Mouse (Mus musculus): ENCODE measurements around the gene Sfrp4. TPM values are rescaled to one million over a fixed set of nuclear protein-coding genes. Genes with fewer than 3 reads are reported as not detected.
A peak's percentile ranks its signal among the peaks of the same experiment; 100 is the strongest.

The Sfrp4 gene
- polyA plus RNA-seq, 1 experiment from 2014 or later: 5.6 TPM

DNA sequence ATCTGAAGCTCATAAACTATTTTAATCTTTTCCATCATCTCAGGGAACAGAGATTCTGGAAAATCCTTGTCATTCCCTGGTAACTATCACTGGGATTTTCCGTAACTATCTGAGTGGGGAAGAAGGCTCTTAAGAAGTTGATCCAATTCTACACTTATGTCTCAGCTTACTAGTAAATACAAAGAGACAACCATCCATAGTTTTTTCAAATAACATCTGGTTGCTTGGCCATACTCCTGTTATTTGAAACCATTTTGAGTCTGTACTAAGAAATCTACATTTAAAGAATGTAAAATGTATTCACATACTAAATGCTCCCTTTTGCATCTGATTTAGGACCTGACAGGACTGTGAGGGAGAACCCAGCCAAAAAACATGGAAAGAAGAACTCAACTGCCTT lies 9.5 kb upstream of the Sfrp4 start:
- no peak for ATAC-seq (ENCODE audit: insufficient number of reproducible peaks, low FRiP score, low TSS enrichment, low read depth)
- no peak overlapping the region for H3K9ac ChIP-seq
- WGBS: 81% methylated on average over 1 of the region's 1 CpGs

DNA sequence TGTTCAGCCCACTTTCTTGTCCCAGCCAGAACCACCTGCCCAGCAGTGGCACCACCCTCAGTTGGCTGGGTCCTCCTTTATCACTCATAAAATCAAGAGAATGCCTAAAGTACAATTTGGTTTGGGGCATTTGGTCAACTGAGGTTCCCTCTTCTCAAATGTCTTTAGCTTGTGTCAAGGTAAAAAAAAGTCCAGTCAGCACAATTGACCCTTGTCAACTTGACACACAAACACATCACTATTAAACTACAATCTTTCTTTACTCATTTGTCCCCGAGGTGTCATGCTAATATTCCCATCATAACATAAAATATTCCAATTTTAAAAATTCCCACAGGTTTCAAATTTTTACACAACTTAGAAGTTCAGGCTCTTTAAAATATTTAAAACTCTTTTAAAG lies 8.6 kb upstream of the Sfrp4 start:
- no peak for ATAC-seq (ENCODE audit: insufficient number of reproducible peaks, low FRiP score, low TSS enrichment, low read depth)

More for the DNA sequence above, 9.5 kb upstream of the Sfrp4 start:
- no peaks in the 10 kb centered on the region for H3K9me3 ChIP-seq
- H3K4me1 ChIP-seq: no peaks in the 10 kb centered on the region
- H3K27ac ChIP-seq: no peak overlapping the region
- H3K4me2 ChIP-seq: no peak overlapping the region
- H3K36me3 ChIP-seq: no peaks in the 10 kb centered on the region
- no peaks in the 10 kb centered on the region for H3K27me3 ChIP-seq
- H3K4me3 ChIP-seq: no peak overlapping the region

DNA sequence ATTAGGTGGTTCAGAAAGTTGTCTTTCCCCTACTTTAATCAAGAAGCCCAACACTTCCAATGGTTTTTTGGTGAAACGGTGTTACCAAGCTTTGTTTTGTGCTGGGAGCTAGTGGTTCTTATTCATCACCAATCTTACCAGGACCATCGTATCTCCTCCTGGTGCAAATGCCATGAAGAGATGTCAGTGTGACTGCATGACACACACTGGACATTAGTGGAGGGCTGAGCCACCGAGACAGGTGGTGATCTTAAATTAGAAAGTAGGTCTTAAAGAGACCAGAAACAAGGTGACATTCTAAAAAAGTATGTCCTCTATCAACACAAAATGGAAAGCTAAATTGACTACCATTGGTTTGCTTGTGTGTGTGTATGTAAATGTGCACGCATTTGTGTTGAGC lies 4.8 kb upstream of the Sfrp4 start:
- no peak overlapping the region for H3K4me3 ChIP-seq
- no peak for ATAC-seq (ENCODE audit: insufficient number of reproducible peaks, low FRiP score, low TSS enrichment, low read depth)
- no peak overlapping the region for H3K4me2 ChIP-seq
- no peaks in the 10 kb centered on the region for H3K9me3 ChIP-seq
- no peak overlapping the region for H3K27ac ChIP-seq
- no peak overlapping the region for H3K9ac ChIP-seq
- H3K36me3 ChIP-seq: no peaks in the 10 kb centered on the region
- peaks cover 10% of the 10 kb centered on the region for H3K4me1 ChIP-seq
- peaks cover 8% of the 10 kb centered on the region for H3K27me3 ChIP-seq
- WGBS: 89% methylated on average over 4 of the region's 4 CpGs

More for the DNA sequence above, 8.6 kb upstream of the Sfrp4 start:
- 87% methylated on average over 1 of the region's 1 CpGs for WGBS
- Histone ChIP-seq H3K27me3 (no peaks in the 10 kb centered on the region), H3K9ac (no peak overlapping the region), H3K4me3 (no peak overlapping the region), H3K9me3 (no peaks in the 10 kb centered on the region), H3K27ac (no peak overlapping the region), H3K36me3 (no peaks in the 10 kb centered on the region), H3K4me1 (peaks cover 7% of the 10 kb centered on the region), H3K4me2 (no peak overlapping the region)

DNA sequence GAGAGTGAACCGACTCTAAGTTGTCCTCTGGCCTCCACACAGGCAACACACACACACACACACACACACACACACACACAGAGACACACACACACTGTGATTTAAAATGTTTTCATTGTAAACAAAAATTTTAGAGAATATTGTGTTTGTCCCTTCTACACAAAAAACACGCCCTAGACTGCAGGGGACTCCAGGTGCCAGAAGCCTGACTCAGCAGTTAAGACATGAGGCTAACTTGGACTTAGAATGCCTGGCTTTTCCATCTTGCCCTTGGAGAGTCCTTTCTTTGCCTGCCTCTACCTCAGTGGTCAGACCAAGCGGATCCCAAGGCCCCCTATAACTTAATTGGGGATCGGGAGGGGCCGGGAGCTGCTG lies 4.1 kb upstream of the Sfrp4 start:
- WGBS: 7% methylated on average over 5 of the region's 5 CpGs
- Histone ChIP-seq H3K9ac (peak overlapping the region; percentile 66), H3K36me3 (no peaks in the 10 kb centered on the region), H3K27me3 (peaks cover 15% of the 10 kb centered on the region), H3K4me2 (peak overlapping the region; percentile 97), H3K9me3 (no peaks in the 10 kb centered on the region), H3K4me3 (peak overlapping the region; percentile 62), H3K4me1 (peaks cover 16% of the 10 kb centered on the region), H3K27ac (0 out of 2 replicates have a peak overlapping the region, but pooled peaks have one; percentile 33)
- no peak for ATAC-seq (ENCODE audit: insufficient number of reproducible peaks, low FRiP score, low TSS enrichment, low read depth)

DNA sequence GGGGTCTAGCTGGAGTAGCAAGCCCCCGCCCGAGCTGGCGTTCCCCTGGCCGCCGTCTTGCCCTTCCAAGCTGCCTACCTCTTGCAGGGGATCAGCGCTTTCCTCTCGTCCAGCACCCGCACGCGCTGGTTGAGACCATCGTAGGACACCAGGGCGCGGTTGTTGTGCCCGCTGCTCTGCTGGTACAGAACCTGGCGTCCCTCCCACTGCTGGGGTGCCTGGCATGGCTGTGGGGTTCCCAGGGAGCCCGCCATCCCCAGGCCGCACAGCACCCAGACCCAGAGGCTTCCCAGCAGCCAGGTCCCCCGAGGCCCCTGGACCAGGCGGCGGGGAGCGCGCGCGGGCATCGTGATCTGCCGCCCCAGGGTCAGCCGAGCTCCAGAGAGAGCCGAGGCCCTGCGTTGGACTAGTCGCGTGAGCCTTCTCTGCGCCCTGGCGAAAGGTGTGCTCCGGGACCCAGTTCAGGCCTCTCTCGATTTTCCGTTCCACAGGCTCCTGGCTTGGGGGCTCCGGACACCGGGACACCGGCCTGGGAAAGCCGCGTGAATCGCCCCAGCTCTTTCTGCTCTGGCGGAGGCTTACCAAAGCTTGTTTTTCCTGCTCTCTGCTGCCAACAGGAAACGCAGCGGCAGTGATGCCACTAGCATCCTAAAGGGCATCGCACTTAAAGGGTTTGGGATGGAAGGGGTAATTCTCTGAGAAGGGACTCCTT lies 3.5 kb upstream of the Sfrp4 start, which contains the start of gene Epdr1:
Gene Epdr1 (minus strand): TSS at position 712 of the 712 bp plus-strand sequence.
- Histone ChIP-seq H3K27me3 (peaks cover 17% of the 10 kb centered on the region), H3K4me1 (peaks cover 16% of the 10 kb centered on the region), H3K9me3 (no peaks in the 10 kb centered on the region), H3K27ac (peak within 1 kb of the TSS; percentile 33; the same call in 1 of the 2 replicates), H3K4me3 (peak within 1 kb of the TSS; percentile 62), H3K36me3 (no peaks in the 10 kb centered on the region), H3K9ac (peak within 1 kb of the TSS; percentile 66), H3K4me2 (peak within 1 kb of the TSS; percentile 97)
- under 1% methylated on average over 46 of the region's 46 CpGs for WGBS
- 0 out of 2 replicates have a peak, but pooled peaks have one; percentile 35 for ATAC-seq (ENCODE audit: insufficient number of reproducible peaks, low FRiP score, low TSS enrichment, low read depth)

DNA sequence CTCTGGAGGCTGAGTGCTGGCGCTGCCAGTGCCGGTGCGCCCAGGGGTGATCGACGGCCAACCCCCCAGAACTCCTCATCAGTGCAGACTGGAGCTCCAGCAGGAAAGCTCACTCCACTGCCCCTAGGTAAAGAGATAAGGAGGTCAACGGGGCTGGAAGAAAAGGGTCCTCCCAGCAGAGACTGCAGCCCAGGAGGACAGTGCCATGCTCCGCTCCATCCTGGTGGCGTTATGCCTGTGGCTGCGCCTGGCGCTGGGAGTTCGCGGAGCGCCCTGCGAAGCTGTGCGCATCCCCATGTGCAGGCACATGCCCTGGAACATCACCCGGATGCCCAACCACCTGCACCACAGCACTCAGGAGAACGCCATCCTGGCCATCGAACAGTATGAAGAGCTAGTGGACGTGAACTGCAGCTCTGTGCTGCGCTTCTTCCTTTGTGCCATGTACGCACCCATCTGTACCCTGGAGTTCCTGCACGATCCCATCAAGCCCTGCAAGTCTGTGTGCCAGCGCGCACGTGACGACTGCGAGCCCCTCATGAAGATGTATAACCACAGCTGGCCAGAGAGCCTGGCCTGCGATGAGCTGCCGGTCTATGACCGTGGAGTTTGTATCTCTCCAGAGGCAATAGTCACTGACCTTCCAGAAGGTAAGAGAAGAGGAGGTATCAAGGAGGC lies 463 bp downstream of the Sfrp4 start:
- Histone ChIP-seq H3K9me3 (no peaks in the 10 kb centered on the region), H3K27me3 (peaks cover 17% of the 10 kb centered on the region), H3K9ac (peak overlapping the region; percentile 35; the same call in 1 of the 2 replicates), H3K36me3 (no peaks in the 10 kb centered on the region), H3K4me3 (peak overlapping the region; percentile 44), H3K27ac (no peak overlapping the region), H3K4me1 (peaks cover 16% of the 10 kb centered on the region), H3K4me2 (peak overlapping the region; percentile 81)
- WGBS: 22% methylated on average over 30 of the region's 30 CpGs
- ATAC-seq (ENCODE audit: insufficient number of reproducible peaks, low FRiP score, low TSS enrichment, low read depth): no peak

DNA sequence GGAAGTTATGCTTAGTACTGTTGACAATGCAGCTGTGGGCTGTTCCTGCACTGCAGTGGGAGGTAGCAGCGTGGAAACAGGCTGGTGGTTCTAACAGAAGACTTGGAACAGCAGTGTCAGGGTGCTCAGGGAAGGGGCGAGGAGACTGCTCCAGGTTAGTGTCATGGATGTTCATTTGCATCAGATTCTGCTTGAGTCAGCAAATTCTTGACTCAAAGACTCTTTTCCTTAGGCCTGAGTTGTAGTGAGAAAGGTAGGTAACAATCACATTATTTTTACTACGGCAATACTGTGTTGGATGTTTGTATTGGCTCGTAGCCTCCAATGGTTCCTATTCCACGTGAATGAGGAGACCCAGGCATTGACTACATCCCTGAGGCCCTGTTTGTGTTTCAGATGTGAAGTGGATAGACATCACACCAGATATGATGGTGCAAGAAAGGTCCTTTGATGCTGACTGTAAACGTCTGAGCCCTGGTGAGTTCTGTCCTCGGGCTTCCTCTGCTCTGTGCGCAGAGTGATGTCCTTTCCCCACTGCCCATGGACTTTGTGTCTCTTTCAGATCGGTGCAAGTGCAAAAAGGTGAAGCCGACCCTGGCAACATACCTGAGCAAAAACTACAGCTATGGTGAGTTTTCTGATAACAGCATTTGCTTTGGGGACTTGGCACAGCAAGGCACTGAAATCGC lies 1.9 kb downstream of the Sfrp4 start:
- peaks cover 9% of the 10 kb centered on the region for H3K4me1 ChIP-seq
- 78% methylated on average over 11 of the region's 11 CpGs for WGBS
- ATAC-seq (ENCODE audit: insufficient number of reproducible peaks, low FRiP score, low TSS enrichment, low read depth): no peak

DNA sequence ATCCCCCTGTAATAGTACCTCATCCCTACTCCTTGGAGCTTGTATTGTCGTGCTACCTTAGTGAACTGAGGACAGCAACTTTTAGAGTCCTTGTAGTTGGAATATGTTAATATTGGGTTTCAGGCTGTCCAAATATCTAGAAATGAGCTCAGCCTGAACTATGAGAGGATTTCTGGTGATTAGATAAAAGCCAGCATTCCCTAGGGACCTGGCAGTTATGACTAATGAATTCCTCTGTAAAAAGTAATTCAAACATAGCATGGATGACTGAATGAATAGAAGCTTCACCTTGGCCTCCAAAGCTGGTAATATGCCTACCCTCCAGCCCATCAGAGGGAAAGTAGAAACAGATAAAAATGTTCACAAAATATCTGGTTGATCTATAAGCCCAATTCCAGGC lies 3.6 kb downstream of the Sfrp4 start:
- Histone ChIP-seq H3K4me3 (no peak overlapping the region), H3K9ac (no peak overlapping the region), H3K27me3 (peaks cover 17% of the 10 kb centered on the region), H3K9me3 (no peaks in the 10 kb centered on the region), H3K27ac (no peak overlapping the region), H3K36me3 (no peaks in the 10 kb centered on the region), H3K4me1 (peaks cover 9% of the 10 kb centered on the region), H3K4me2 (no peak overlapping the region)
- WGBS: 73% methylated on average over 1 of the region's 1 CpGs
- no peak for ATAC-seq (ENCODE audit: insufficient number of reproducible peaks, low FRiP score, low TSS enrichment, low read depth)

More for the DNA sequence above, 1.9 kb downstream of the Sfrp4 start:
- Histone ChIP-seq H3K9ac (no peak overlapping the region), H3K9me3 (no peaks in the 10 kb centered on the region), H3K27me3 (peaks cover 17% of the 10 kb centered on the region), H3K27ac (no peak overlapping the region), H3K4me2 (no peak overlapping the region), H3K36me3 (no peaks in the 10 kb centered on the region), H3K4me3 (no peak overlapping the region)

DNA sequence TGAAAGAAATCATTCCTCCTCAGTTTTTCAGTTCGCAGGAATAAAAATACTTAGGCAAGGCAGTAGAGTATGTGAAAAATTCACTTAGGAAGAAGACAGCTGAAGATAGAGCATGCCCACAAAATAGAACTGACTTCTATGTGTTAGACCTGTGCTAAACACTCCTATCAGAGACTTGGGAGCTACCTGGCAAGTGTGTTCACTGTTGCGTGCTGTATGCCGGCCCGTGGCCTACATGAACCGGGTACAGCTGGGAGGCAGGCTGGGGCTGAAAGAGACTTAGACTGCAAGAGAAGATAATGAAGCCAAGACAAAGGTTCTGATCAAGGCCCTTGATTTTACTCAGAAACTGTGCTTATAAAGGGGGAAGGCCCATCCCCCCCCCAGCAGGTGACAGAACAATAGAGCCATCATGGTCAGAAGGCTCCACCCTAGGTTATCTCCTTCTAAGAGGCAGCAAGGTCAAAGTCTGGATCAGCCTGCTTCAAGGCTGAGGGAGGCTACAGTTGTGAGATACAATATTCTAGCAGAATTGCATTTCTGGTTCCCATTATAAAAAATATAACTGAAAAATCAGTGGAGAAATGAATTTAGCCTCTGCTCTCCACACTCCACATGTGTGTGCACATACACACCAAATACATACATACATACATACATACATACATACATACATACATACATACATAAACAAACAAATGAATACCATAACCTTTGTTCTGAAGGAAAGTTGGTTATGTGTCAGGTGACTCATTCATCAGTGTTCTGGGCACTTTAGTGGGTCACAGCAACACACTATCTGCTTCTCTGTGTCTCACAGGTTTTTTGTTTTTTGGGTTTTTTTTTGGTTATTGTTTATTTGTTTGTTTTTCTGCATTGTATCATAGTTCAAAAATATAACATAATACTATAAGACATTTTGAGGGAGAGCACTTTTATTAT lies 8.1 kb downstream of the Sfrp4 start:
- Histone ChIP-seq H3K4me3 (no peak overlapping the region), H3K27ac (no peak overlapping the region), H3K27me3 (no peaks in the 10 kb centered on the region), H3K36me3 (no peaks in the 10 kb centered on the region), H3K9ac (no peak overlapping the region), H3K4me2 (no peak overlapping the region), H3K4me1 (no peaks in the 10 kb centered on the region), H3K9me3 (no peaks in the 10 kb centered on the region)
- WGBS: 95% methylated on average over 5 of the region's 5 CpGs
- ATAC-seq (ENCODE audit: insufficient number of reproducible peaks, low FRiP score, low TSS enrichment, low read depth): no peak

DNA sequence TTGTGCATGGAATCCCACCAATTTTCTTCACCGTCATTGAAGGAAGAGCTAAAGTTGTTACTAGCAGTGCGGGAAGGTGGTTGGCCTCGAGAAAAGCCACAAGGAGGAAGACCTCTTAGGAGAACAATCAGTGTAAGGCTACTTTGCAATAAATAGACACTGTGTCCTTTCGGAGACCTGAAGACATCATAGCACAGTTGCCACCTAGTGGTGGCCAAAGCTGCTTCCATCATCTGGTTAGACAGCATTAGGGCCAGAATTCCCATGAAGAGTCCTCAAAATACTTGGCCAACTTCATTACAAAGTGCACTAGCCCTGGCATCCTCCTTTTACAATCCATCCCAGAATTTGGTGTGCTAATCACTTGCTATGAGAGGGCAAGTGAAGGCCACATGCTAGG lies 13.2 kb downstream of the Sfrp4 start:
- no peak for ATAC-seq (ENCODE audit: insufficient number of reproducible peaks, low FRiP score, low TSS enrichment, low read depth)
- Histone ChIP-seq H3K4me1 (no peaks in the 10 kb centered on the region), H3K9me3 (no peaks in the 10 kb centered on the region), H3K36me3 (no peaks in the 10 kb centered on the region), H3K9ac (no peak overlapping the region), H3K27me3 (no peaks in the 10 kb centered on the region), H3K4me3 (no peak overlapping the region), H3K27ac (no peak overlapping the region), H3K4me2 (no peak overlapping the region)
- 69% methylated on average over 4 of the region's 4 CpGs for WGBS

DNA sequence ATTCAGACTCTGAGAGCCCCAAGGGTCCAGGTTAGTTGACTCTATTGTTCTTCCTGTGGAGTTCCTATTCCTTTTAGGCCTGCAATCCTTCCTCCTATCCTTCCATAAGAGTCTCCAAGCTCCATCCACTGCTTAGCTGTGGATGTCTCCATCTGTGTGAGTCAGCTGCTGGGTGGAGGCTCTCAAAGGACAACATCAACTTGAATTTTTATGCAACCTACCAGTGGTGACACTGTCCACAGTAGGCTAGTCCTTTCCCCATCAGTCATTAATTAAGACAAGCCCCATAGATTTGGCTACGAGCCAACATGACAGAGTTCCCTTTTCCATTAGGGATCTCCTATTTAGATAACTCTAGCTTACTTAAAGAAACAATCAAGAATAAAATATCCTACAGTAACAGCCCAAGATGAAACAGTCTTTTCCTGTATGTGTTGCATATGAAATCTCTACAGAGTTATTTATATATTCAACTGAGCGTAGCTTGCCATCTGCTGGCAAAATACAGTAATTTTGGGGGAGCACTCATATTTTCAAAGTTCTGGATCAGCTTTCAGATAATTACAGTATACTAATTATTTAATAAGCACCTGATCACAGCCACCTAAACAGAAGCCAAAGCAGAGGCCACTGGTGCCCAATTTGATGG lies 17.4 kb downstream of the Sfrp4 start:
- Histone ChIP-seq H3K36me3 (no peaks in the 10 kb centered on the region), H3K9ac (no peak overlapping the region), H3K27me3 (no peaks in the 10 kb centered on the region), H3K4me2 (no peak overlapping the region), H3K4me3 (no peak overlapping the region), H3K27ac (no peak overlapping the region), H3K4me1 (no peaks in the 10 kb centered on the region), H3K9me3 (no peaks in the 10 kb centered on the region)
- ATAC-seq (ENCODE audit: insufficient number of reproducible peaks, low FRiP score, low TSS enrichment, low read depth): no peak
- 68% methylated on average over 2 of the region's 2 CpGs for WGBS

All from limb, embryonic 15.5 days (tissue).